Mouse (Mus musculus) heart, adult 2 months (tissue): ENCODE measurements at regions not wholly inside any gene's neighbourhood (a gene's known extent, or its start where the extent isn't known, plus 50 kb on each side); places are given as distances from the start of the nearest gene placed in this dataset.

Experiments used
- CTCF ChIP-seq: fragments of 200-600 bp; IDR thresholded peaks from 2 replicates; pipeline ENCODE4 v1.8.1; 2022; ENCODE audit warnings: antibody characterized with exemption, mild to moderate bottlenecking, moderate library complexity
- POLR2A ChIP-seq: fragments of 200-500 bp; IDR thresholded peaks from 2 replicates; pipeline ENCODE4 v1.6.1; 2011; ENCODE audit warnings: mild to moderate bottlenecking, low read depth, low read length, control low read depth; ENCODE audit not compliant: insufficient read depth

GRCm38 (mm10) chr8:36322125-36322524, 556.5 kb downstream of the Gm19410 start:
- TF ChIP-seq CTCF (no peak), POLR2A (no peak)
